Mouse (Mus musculus) erythroid progenitor cell, adult 5-6 weeks (primary cell): ENCODE data around the gene Ndufa1. TPM values are rescaled to one million over a fixed set of nuclear protein-coding genes. Genes with fewer than 3 reads are reported as not detected.
"Not testable (repeated sequence)": the region's sequence is repeated elsewhere in the genome, so short reads cannot be mapped to it uniquely, and the experiment has no call there.

Source experiments
- ATAC-seq: replicated peaks from 2 replicates; pipeline ENCODE4 v1.8.0; 2016; ENCODE audit warnings: moderate number of reproducible peaks, mild to moderate bottlenecking, moderate TSS enrichment, inconsistent platforms; ENCODE audit not compliant: poor library complexity, low FRiP score, severe bottlenecking
- total RNA-seq, 2 experiments: library from RNA; stranded (forward) in 1 of 2; stranded (reverse) in 1 of 2; fragments of 150-400 nt in 1 of 2; fragments of 186-747, 209-891 nt in 1 of 2; gene quantifications; 2 replicates each; pipeline versions ENCODE4 v1.2.3 to v1.2.4; 2015 to 2017; ENCODE audit warnings: low replicate concordance in 2 of 2

Gene Ndufa1
- total RNA-seq (2015; ENCODE audit: low replicate concordance) (26.3 and 59.5 TPM in 2 replicates), total RNA-seq (2017; ENCODE audit: low replicate concordance) (51.6 and 63.5 TPM in 2 replicates)

- ATAC-seq, result peak; percentile 94
Observed at GRCm38 (mm10) chrX:37191105-37191743, at the start of gene Ndufa1, which contains the start of gene Rnf113a1. Gene Ndufa1, minus strand, starts transcription at chrX:37191163. Gene Rnf113a1, plus strand, starts transcription at chrX:37191245.

GRCm38 (mm10) chrX:37222158-37222557 lies 31.2 kb upstream of the Ndufa1 start, which contains the start of gene Rhox1:
Gene Rhox1, minus strand, starts transcription at chrX:37222258.
- ATAC-seq, result not testable (repeated sequence)

- no peak for ATAC-seq
Observed at GRCm38 (mm10) chrX:37210941-37211340, 20.0 kb upstream of the Ndufa1 start, which contains the start of gene Gm9. Gene Gm9, minus strand, starts transcription at chrX:37211041.

GRCm38 (mm10) chrX:37198676-37199075 lies 7.7 kb upstream of the Ndufa1 start:
- no peak for ATAC-seq

- ATAC-seq, result 0 out of 2 replicates have a peak, but pooled peaks have one; percentile 49
Observed at GRCm38 (mm10) chrX:37191744-37192379, 899 bp upstream of the Ndufa1 start.

GRCm38 (mm10) chrX:37190755-37191104 lies 233 bp downstream of the Ndufa1 start:
- ATAC-seq, result 0 out of 2 replicates have a peak, but pooled peaks have one; percentile 10

GRCm38 (mm10) chrX:37184401-37184800 lies 6.6 kb downstream of the Ndufa1 start:
- not testable (repeated sequence) for ATAC-seq

GRCm38 (mm10) chrX:37168742-37169141 lies 22.2 kb downstream of the Ndufa1 start, which contains the start of gene Akap14:
Gene Akap14, minus strand, starts transcription at chrX:37168842.
- ATAC-seq, result no peak

- peak; percentile 72 for ATAC-seq
Observed at GRCm38 (mm10) chrX:37167085-37167484, 23.9 kb downstream of the Ndufa1 start.

GRCm38 (mm10) chrX:37163115-37163514 lies 27.8 kb downstream of the Ndufa1 start:
- ATAC-seq, result no peak

GRCm38 (mm10) chrX:37161169-37161568 lies 29.8 kb downstream of the Ndufa1 start:
- no peak for ATAC-seq

- ATAC-seq, result no peak
Observed at GRCm38 (mm10) chrX:37157839-37158238, 33.1 kb downstream of the Ndufa1 start.

- ATAC-seq, result 0 out of 2 replicates have a peak, but pooled peaks have one; percentile 57
Observed at GRCm38 (mm10) chrX:37144954-37145353, 46.0 kb downstream of the Ndufa1 start.

GRCm38 (mm10) chrX:37144498-37144897 lies 46.5 kb downstream of the Ndufa1 start:
- ATAC-seq, result not testable (repeated sequence)

- no peak for ATAC-seq
Observed at GRCm38 (mm10) chrX:37141732-37142131, 49.2 kb downstream of the Ndufa1 start.

Other genes starting within 250 kb of the Ndufa1 start
- gene Sept6, start 199.4 kb downstream of the Ndufa1 start, total RNA-seq (2015; ENCODE audit: low replicate concordance), result 10.5 and 18.4 TPM in 2 replicates
- 3.9 and 6.8 TPM in 2 replicates for gene Sept6, start 199.4 kb downstream of the Ndufa1 start, total RNA-seq (2017; ENCODE audit: low replicate concordance)
- not detected in 2 replicates for gene Sowahd, start 142.3 kb downstream of the Ndufa1 start, total RNA-seq (2015; ENCODE audit: low replicate concordance)
- not detected in 2 replicates for gene Sowahd, start 142.3 kb downstream of the Ndufa1 start, total RNA-seq (2017; ENCODE audit: low replicate concordance)
- 436 and 515 TPM in 2 replicates for gene Rpl39, start 105.8 kb downstream of the Ndufa1 start, total RNA-seq (2015; ENCODE audit: low replicate concordance)
- gene Rpl39, start 105.8 kb downstream of the Ndufa1 start, total RNA-seq (2017; ENCODE audit: low replicate concordance), result 335 and 802 TPM in 2 replicates
- 55.1 and 75.5 TPM in 2 replicates for gene Upf3b, start 80.8 kb downstream of the Ndufa1 start, total RNA-seq (2015; ENCODE audit: low replicate concordance)
- gene Upf3b, start 80.8 kb downstream of the Ndufa1 start, total RNA-seq (2017; ENCODE audit: low replicate concordance), result 74.7 and 95.0 TPM in 2 replicates
- 6.8 and 14.3 TPM in 2 replicates for gene Nkap, start 64.4 kb downstream of the Ndufa1 start, total RNA-seq (2015; ENCODE audit: low replicate concordance)
- 9.7 and 57.9 TPM in 2 replicates for gene Nkap, start 64.4 kb downstream of the Ndufa1 start, total RNA-seq (2017; ENCODE audit: low replicate concordance)
- not detected in 2 replicates for gene Akap14, start 22.3 kb downstream of the Ndufa1 start, total RNA-seq (2015; ENCODE audit: low replicate concordance)
- not detected in 2 replicates for gene Akap14, start 22.3 kb downstream of the Ndufa1 start, total RNA-seq (2017; ENCODE audit: low replicate concordance)
- 1.4 and 2.1 TPM in 2 replicates for gene Rnf113a1, start 82 bp upstream of the Ndufa1 start, total RNA-seq (2015; ENCODE audit: low replicate concordance)
- gene Rnf113a1, start 82 bp upstream of the Ndufa1 start, total RNA-seq (2017; ENCODE audit: low replicate concordance), result not detected in 2 replicates
- not detected in 2 replicates for gene Gm9, start 19.9 kb upstream of the Ndufa1 start, total RNA-seq (2015; ENCODE audit: low replicate concordance)
- not detected in 2 replicates for gene Gm9, start 19.9 kb upstream of the Ndufa1 start, total RNA-seq (2017; ENCODE audit: low replicate concordance)
- not detected in 2 replicates for gene Rhox1, start 31.1 kb upstream of the Ndufa1 start, total RNA-seq (2015; ENCODE audit: low replicate concordance)
- not detected in 2 replicates for gene Rhox1, start 31.1 kb upstream of the Ndufa1 start, total RNA-seq (2017; ENCODE audit: low replicate concordance)
- not detected in 2 replicates for gene Rhox2a, start 53.8 kb upstream of the Ndufa1 start, total RNA-seq (2015; ENCODE audit: low replicate concordance)
- not detected in 2 replicates for gene Rhox2a, start 53.8 kb upstream of the Ndufa1 start, total RNA-seq (2017; ENCODE audit: low replicate concordance)
- not detected in 2 replicates for gene Rhox3a, start 58.8 kb upstream of the Ndufa1 start, total RNA-seq (2015; ENCODE audit: low replicate concordance)
- not detected in 2 replicates for gene Rhox3a, start 58.8 kb upstream of the Ndufa1 start, total RNA-seq (2017; ENCODE audit: low replicate concordance)
- not detected in 2 replicates for gene Rhox4a, start 74.2 kb upstream of the Ndufa1 start, total RNA-seq (2015; ENCODE audit: low replicate concordance)
- not detected in 2 replicates for gene Rhox4a, start 74.2 kb upstream of the Ndufa1 start, total RNA-seq (2017; ENCODE audit: low replicate concordance)
- gene Rhox3a2, start 188.9 kb upstream of the Ndufa1 start, total RNA-seq (2015; ENCODE audit: low replicate concordance), result not detected in 2 replicates
- not detected in 2 replicates for gene Rhox3a2, start 188.9 kb upstream of the Ndufa1 start, total RNA-seq (2017; ENCODE audit: low replicate concordance)
- gene Rhox4a2, start 199.7 kb upstream of the Ndufa1 start, total RNA-seq (2015; ENCODE audit: low replicate concordance), result not detected in 2 replicates
- gene Rhox4a2, start 199.7 kb upstream of the Ndufa1 start, total RNA-seq (2017; ENCODE audit: low replicate concordance), result not detected in 2 replicates
- gene Rhox2b, start 220.9 kb upstream of the Ndufa1 start, total RNA-seq (2015; ENCODE audit: low replicate concordance), result not detected in 2 replicates
- gene Rhox2b, start 220.9 kb upstream of the Ndufa1 start, total RNA-seq (2017; ENCODE audit: low replicate concordance), result not detected in 2 replicates
- not detected in 2 replicates for gene Rhox4b, start 241.3 kb upstream of the Ndufa1 start, total RNA-seq (2015; ENCODE audit: low replicate concordance)
- gene Rhox4b, start 241.3 kb upstream of the Ndufa1 start, total RNA-seq (2017; ENCODE audit: low replicate concordance), result not detected in 2 replicates